Mouse (Mus musculus): ENCODE measurements around the gene BC028528.

DNA sequence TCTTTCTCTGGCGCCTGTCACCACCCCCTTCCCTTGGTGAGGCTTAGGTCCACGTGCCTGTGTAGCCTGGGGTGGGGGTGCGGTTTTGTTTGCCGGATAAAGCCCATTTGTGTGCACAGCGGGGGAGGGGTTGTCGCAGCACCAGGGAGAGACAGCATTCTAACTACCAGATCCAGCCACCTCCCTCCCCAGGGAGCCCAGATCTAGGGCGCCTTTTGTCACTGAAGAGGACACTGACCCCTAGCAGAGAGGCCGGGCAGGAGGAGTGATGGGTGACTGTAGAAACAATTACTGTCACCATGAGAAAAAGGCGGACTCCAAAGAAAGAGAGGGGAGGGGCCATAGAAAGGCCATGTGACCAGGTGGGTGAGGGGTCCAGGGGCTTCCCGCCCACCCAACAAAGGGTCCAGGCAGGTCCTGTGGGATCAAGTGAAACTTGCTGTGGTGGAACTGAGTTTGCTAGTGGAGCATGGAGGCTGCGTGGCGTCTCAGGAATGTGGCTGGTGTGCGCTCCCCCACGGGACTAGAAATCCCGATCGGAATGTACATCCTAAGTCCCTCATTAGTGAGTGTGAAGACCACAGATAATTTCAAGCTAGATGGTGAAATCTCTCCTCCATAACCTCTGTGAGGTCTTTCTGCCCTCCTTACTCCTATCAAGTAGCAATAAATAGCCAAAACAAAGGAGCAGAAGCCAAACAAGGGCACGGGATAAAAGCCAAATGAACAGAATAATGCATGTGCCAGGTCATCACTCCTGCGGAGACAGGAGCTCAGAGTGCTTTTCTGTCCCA, 13.5 kb upstream of the BC028528 start:
- no peak for TF ChIP-seq CTCF (IDR thresholded peaks at IDR 0.05; ENCODE audit: low read depth, low read length)
- TF ChIP-seq POLR2AphosphoS5 (IDR thresholded peaks at IDR 0.05; ENCODE audit: insufficient replicate concordance, low read depth, low read length): no peak
- TF ChIP-seq GATA1 (IDR thresholded peaks at IDR 0.05; ENCODE audit: borderline replicate concordance, low read length): no peak
- no peak for TF ChIP-seq TAL1 (conservative IDR thresholded peaks at IDR 0.05; ENCODE audit: low read depth, low read length)
- TF ChIP-seq GATA2 (IDR thresholded peaks at IDR 0.05; ENCODE audit: borderline replicate concordance, low read depth, low read length): no peak
